Mouse (Mus musculus): ENCODE data around the gene Prr19.

DNA sequence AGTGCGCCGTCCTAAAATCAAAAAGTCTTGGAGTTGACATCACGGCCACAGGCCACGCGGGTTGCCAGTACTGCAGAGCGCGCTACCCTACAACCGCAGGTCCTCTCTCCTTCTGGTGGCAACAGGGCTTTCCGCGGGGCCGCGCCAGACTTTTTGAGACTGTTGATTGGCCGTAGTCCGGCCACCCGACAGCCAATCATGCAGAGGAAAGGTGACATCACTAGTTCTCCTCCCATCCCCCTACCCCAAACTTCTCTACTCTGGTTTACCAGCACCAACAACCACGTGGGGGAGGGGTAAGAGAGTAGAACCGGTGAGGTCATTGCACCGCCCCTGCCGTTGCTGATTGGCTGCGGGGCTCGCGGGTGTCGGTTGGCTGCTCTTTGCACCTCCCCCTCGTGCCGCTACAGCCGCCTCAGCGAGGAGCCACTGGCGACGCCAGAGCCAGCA, 33.9 kb upstream of the Prr19 start, which contains the start of gene Cic:
- TF ChIP-seq CTCF (IDR thresholded peaks at IDR 0.05; ENCODE audit: low read depth, low read length) (no peak), POLR2A (IDR thresholded peaks at IDR 0.05; ENCODE audit: extremely low read depth, insufficient read depth, low read length) (peak; percentile 47; the same call in 1 of the 2 replicates)
